8 mouse cellular contexts compared by ENCODE assay signal in genomic region chr11:96822675-96823470, GRCm38 (mm10). TPM values are rescaled to one million over a fixed set of nuclear protein-coding genes. Genes with fewer than 3 reads are reported as not detected.
DNase-seq lines count a peak whose midpoint lies in the region; ATAC-seq and TF ChIP-seq lines count a peak whose summit lies in the region.

No protein-coding gene starts in this region.

- H3K4me1 ChIP-seq in forebrain, embryonic 16.5 days (replicated peaks; ENCODE audit: control insufficient read depth, insufficient read depth, low read length): peaks cover 49% of the 10 kb centered on the region
- peaks cover 51% of the 10 kb centered on the region for H3K4me1 ChIP-seq in limb, embryonic 13.5 days
- H3K4me1 ChIP-seq in midbrain, postnatal 0 days (ENCODE audit: insufficient read depth, low read length): peaks cover 25% of the 10 kb centered on the region

- CTCF ChIA-PET in Patski (lab: Charles Lee): no interaction called here

- H3K4me2 ChIP-seq in forebrain, embryonic 16.5 days (ENCODE audit: low read length): peak overlapping the region; percentile 87
- peak overlapping the region; percentile 99 for H3K4me2 ChIP-seq in limb, embryonic 13.5 days (replicated peaks)
- peak overlapping the region; percentile 99 for H3K4me2 ChIP-seq in midbrain, postnatal 0 days (ENCODE audit: low read depth, low read length, poor library complexity, severe bottlenecking)

- peak overlapping the region; percentile 62 for H3K9ac ChIP-seq in forebrain, embryonic 16.5 days (replicated peaks; ENCODE audit: low read depth, low read length)
- H3K9ac ChIP-seq in limb, embryonic 13.5 days: peak overlapping the region; percentile 73; the same call in 1 of the 2 replicates
- H3K9ac ChIP-seq in midbrain, postnatal 0 days (replicated peaks; ENCODE audit: low read length, poor library complexity, severe bottlenecking): peak overlapping the region; percentile 79; the same call in 1 of the 2 replicates

- peak overlapping the region; percentile 94 for H3K4me3 ChIP-seq in gastrocnemius, adult 2 months
- peak overlapping the region; percentile 49 for H3K4me3 ChIP-seq in forebrain, embryonic 16.5 days (replicated peaks; ENCODE audit: low read length)
- peak overlapping the region; percentile 57 for H3K4me3 ChIP-seq in limb, embryonic 13.5 days
- peak overlapping the region; percentile 58 for H3K4me3 ChIP-seq in midbrain, postnatal 0 days (ENCODE audit: low read depth, low read length)

- H3K27ac ChIP-seq in gastrocnemius, adult 2 months: peak overlapping the region; percentile 99
- H3K27ac ChIP-seq in forebrain, embryonic 16.5 days (ENCODE audit: low read length): no peak overlapping the region
- peak overlapping the region; percentile 69; the same call in 1 of the 2 replicates for H3K27ac ChIP-seq in limb, embryonic 13.5 days
- no peak overlapping the region; the same call in 1 of the 2 replicates for H3K27ac ChIP-seq in midbrain, postnatal 0 days (ENCODE audit: low read depth, low read length)

- no peaks in the 10 kb centered on the region for H3K27me3 ChIP-seq in Patski
- no peaks in the 10 kb centered on the region for H3K27me3 ChIP-seq in forebrain, embryonic 16.5 days (replicated peaks; ENCODE audit: control insufficient read depth, insufficient read depth, low read length)
- H3K27me3 ChIP-seq in limb, embryonic 13.5 days: no peaks in the 10 kb centered on the region
- H3K27me3 ChIP-seq in midbrain, postnatal 0 days (ENCODE audit: insufficient read depth, low read length): no peaks in the 10 kb centered on the region

- in situ Hi-C loops in Patski (cut with MboI; ENCODE audit: low pct_unique_long_range_greater_than_20kb): no loop called here

- peaks cover 24% of the 10 kb centered on the region for H3K36me3 ChIP-seq in forebrain, embryonic 16.5 days (ENCODE audit: control insufficient read depth, insufficient read depth)
- peaks cover 68% of the 10 kb centered on the region for H3K36me3 ChIP-seq in limb, embryonic 13.5 days
- H3K36me3 ChIP-seq in midbrain, postnatal 0 days (ENCODE audit: insufficient read depth, low read length): peaks cover 49% of the 10 kb centered on the region

- POLR2A ChIA-PET in Patski (lab: Charles Lee): interaction anchor here (1.5 to 1.6 kb wide), 2 partner anchors 12 to 39 kb away, joined by 4 read pairs; no protein-coding TSS in a partner anchor

- ATAC-seq in Patski: peak; percentile 58
- ATAC-seq in forebrain, embryonic 16.5 days: no peak
- no peak for ATAC-seq in limb, embryonic 13.5 days (ENCODE audit: low FRiP score, low read depth)
- no peak for ATAC-seq in midbrain, postnatal 0 days (ENCODE audit: low FRiP score)

- intact Hi-C loops in gastrocnemius, adult 2 months (cut with DNase I): loop anchor here (5.0 kb wide), 1 partner anchor 36 kb away; the partner anchor contains the start of gene Cbx1
- intact Hi-C loops in gastrocnemius, postnatal 14 days (cut with DNase I; ENCODE audit: low total_unique reads): no loop called here

- H3K9me3 ChIP-seq in forebrain, embryonic 16.5 days (ENCODE audit: control insufficient read depth, low read length): no peaks in the 10 kb centered on the region
- H3K9me3 ChIP-seq in limb, embryonic 13.5 days: no peaks in the 10 kb centered on the region
- H3K9me3 ChIP-seq in midbrain, postnatal 0 days (ENCODE audit: low read length): no peaks in the 10 kb centered on the region

- TF ChIP-seq CTCF in gastrocnemius, adult 2 months (IDR thresholded peaks at IDR 0.05): no peak
- no peak for TF ChIP-seq CTCF in Patski (IDR thresholded peaks at IDR 0.05)
- no peak for TF ChIP-seq CTCF in midbrain, postnatal 0 days (IDR thresholded peaks at IDR 0.05)

- WGBS in forebrain, embryonic 16.5 days: 36% methylated on average over 4 of the region's 4 CpGs
- WGBS in limb, embryonic 13.5 days: 44% methylated on average over 4 of the region's 4 CpGs
- 41% methylated on average over 4 of the region's 4 CpGs for WGBS in midbrain, postnatal 0 days

- DNase-seq in gastrocnemius, adult 2 months: peak; percentile 43
- no peak for DNase-seq in gastrocnemius, postnatal 14 days
- DNase-seq in Patski (ENCODE audit: low read depth, low spot score): peak; percentile 83
- no peak for DNase-seq in midbrain, postnatal 0 days (ENCODE audit: low spot score)
- no peak for DNase-seq in gastrocnemius, postnatal 4 days (ENCODE audit: low spot score in 2 of 2)
- DNase-seq in right cerebral cortex, postnatal 14 days: no peak

RNA-seq across cellular contexts. Expression of gene Nfe2l1, which starts 6.9 kb away (rescaled TPM):
- total RNA-seq in gastrocnemius, adult 2 months (2021): 100 to 1,000 TPM; 395 to 484 TPM
- 100 to 1,000 TPM; 241 to 268 TPM for total RNA-seq in gastrocnemius, postnatal 14 days (2021)
- 362 TPM for polyA plus RNA-seq in Patski (2021)
- polyA plus RNA-seq in forebrain, embryonic 16.5 days (2015; fragmentation: Nextera tagmentation; extraction: Ambion mirVana): 64.8 and 68.2 TPM in 2 replicates
- 68.6 and 69.3 TPM in 2 replicates for polyA plus RNA-seq in limb, embryonic 13.5 days (2015; fragmentation: Nextera tagmentation; extraction: Ambion mirVana)
- 86.0 and 88.0 TPM in 2 replicates for total RNA-seq in midbrain, postnatal 0 days (2014; rRNA removed)
- polyA plus RNA-seq in midbrain, postnatal 0 days (2015; fragmentation: Nextera tagmentation; extraction: Ambion mirVana): 64.5 and 68.9 TPM in 2 replicates
- 100 to 1,000 TPM; 200 to 204 TPM for total RNA-seq in gastrocnemius, postnatal 4 days (2021)

RNA-seq across cellular contexts. Expression of gene Copz2, which starts 26.8 kb away (rescaled TPM):
- 10 to 100 TPM; 21.4 to 31.0 TPM for total RNA-seq in gastrocnemius, adult 2 months (2021)
- 10 to 100 TPM; 28.3 to 36.3 TPM for total RNA-seq in gastrocnemius, postnatal 14 days (2021)
- polyA plus RNA-seq in Patski (2021): 56.7 TPM
- polyA plus RNA-seq in forebrain, embryonic 16.5 days (2015; fragmentation: Nextera tagmentation; extraction: Ambion mirVana): 10.4 and 16.6 TPM in 2 replicates
- 140 and 149 TPM in 2 replicates for polyA plus RNA-seq in limb, embryonic 13.5 days (2015; fragmentation: Nextera tagmentation; extraction: Ambion mirVana)
- total RNA-seq in midbrain, postnatal 0 days (2014; rRNA removed): 12.7 and 12.9 TPM in 2 replicates
- 16.7 and 20.3 TPM in 2 replicates for polyA plus RNA-seq in midbrain, postnatal 0 days (2015; fragmentation: Nextera tagmentation; extraction: Ambion mirVana)
- 10 to 100 TPM; 71.4 to 77.1 TPM for total RNA-seq in gastrocnemius, postnatal 4 days (2021)

RNA-seq across cellular contexts. Expression of gene Cbx1, which starts 33.9 kb away (rescaled TPM):
- total RNA-seq in gastrocnemius, adult 2 months (2021): 10 to 100 TPM; 35.0 to 42.0 TPM
- total RNA-seq in gastrocnemius, postnatal 14 days (2021): 10 to 100 TPM; 36.4 to 37.5 TPM
- polyA plus RNA-seq in Patski (2021): 111 TPM
- polyA plus RNA-seq in forebrain, embryonic 16.5 days (2015; fragmentation: Nextera tagmentation; extraction: Ambion mirVana): 87.7 and 93.3 TPM in 2 replicates
- polyA plus RNA-seq in limb, embryonic 13.5 days (2015; fragmentation: Nextera tagmentation; extraction: Ambion mirVana): 158 and 163 TPM in 2 replicates
- total RNA-seq in midbrain, postnatal 0 days (2014; rRNA removed): 29.0 and 38.1 TPM in 2 replicates
- 47.6 and 53.2 TPM in 2 replicates for polyA plus RNA-seq in midbrain, postnatal 0 days (2015; fragmentation: Nextera tagmentation; extraction: Ambion mirVana)
- 10 to 100 TPM; 68.9 to 71.8 TPM for total RNA-seq in gastrocnemius, postnatal 4 days (2021)

RNA-seq across cellular contexts. Expression of gene Snx11, which starts 45.5 kb away (rescaled TPM):
- 10 to 100 TPM; 11.1 to 13.6 TPM for total RNA-seq in gastrocnemius, adult 2 months (2021)
- total RNA-seq in gastrocnemius, postnatal 14 days (2021): 10 to 100 TPM in 1 of 2 experiments, 1 to 10 TPM in 1; 7.7 to 11.0 TPM
- 23.6 TPM for polyA plus RNA-seq in Patski (2021)
- 43.1 and 44.1 TPM in 2 replicates for polyA plus RNA-seq in forebrain, embryonic 16.5 days (2015; fragmentation: Nextera tagmentation; extraction: Ambion mirVana)
- polyA plus RNA-seq in limb, embryonic 13.5 days (2015; fragmentation: Nextera tagmentation; extraction: Ambion mirVana): 22.2 and 22.3 TPM in 2 replicates
- 61.6 and 61.9 TPM in 2 replicates for total RNA-seq in midbrain, postnatal 0 days (2014; rRNA removed)
- polyA plus RNA-seq in midbrain, postnatal 0 days (2015; fragmentation: Nextera tagmentation; extraction: Ambion mirVana): 36.6 and 38.9 TPM in 2 replicates
- 10 to 100 TPM; 14.0 to 15.3 TPM for total RNA-seq in gastrocnemius, postnatal 4 days (2021)

Comparison
In these comparisons a context has a peak if more than half of its experiments do, and no peak if none do; other contexts are left out.
1. DNase-seq: peak in gastrocnemius, adult 2 months (single experiment) and Patski (single experiment); none in gastrocnemius, postnatal 14 days (single experiment), midbrain, postnatal 0 days (single experiment), gastrocnemius, postnatal 4 days (0 of 2) and right cerebral cortex, postnatal 14 days (single experiment).
2. H3K27ac ChIP-seq: peak in gastrocnemius, adult 2 months (single experiment) and limb, embryonic 13.5 days (single experiment); none in forebrain, embryonic 16.5 days (single experiment) and midbrain, postnatal 0 days (single experiment).
3. Peak in every context shown above with its lines, with median percentiles within 50 percentile points of each other: H3K4me3 ChIP-seq, H3K4me2 ChIP-seq and H3K9ac ChIP-seq.